Mouse (Mus musculus): Measurements from ENCODE around the gene Fig4. TPM values are rescaled to one million over a fixed set of nuclear protein-coding genes. Genes with fewer than 3 reads are reported as not detected.
A peak's percentile ranks its signal among the peaks of the same experiment; 100 is the strongest.

Gene Fig4
- total and polyA plus RNA-seq, 2 experiments from 2014 or later = 30.4 to 32.6 TPM

DNA sequence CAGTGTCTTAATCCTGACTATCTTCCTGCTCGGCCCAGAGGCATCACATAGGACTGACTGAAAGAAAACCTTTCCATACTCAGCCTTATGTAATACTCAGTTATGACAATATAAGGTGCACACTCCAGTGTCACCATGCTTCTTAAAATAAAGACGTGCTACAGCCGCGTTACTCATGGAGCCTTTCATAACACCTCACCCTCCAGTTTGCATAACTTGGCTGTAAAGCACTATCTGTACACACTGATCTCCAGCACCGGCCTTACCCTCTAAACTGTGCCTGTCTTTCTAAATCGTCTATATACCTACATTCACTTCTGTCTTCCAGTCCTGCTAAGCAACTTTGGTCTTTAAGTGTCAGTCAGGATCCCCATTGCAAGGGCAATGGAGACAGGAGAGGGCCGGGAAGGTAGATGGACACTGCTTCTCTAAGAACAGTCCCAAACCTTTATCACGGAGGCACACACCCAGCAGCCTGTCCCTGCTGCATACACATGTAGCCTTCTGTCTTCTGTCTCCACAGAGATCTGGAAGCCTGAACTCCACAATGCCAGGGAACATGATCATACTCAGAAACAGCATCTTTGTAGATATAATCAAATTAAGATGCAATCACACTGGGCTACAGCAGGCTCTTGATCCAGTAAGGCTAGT lies 53.9 kb downstream of the Fig4 start:
- TF ChIP-seq CTCF (IDR thresholded peaks at IDR 0.05; ENCODE audit: low read depth) = no peak
- H3K4me2 ChIP-seq (ENCODE audit: low read depth, low read length) = no peak overlapping the region
- H3K9me3 ChIP-seq (ENCODE audit: low read length) = no peaks in the 10 kb centered on the region
- DNase-seq (ENCODE audit: low spot score) (no peak), ATAC-seq (no peak)
- H3K36me3 ChIP-seq (ENCODE audit: insufficient read depth, low read length) = peaks cover 12% of the 10 kb centered on the region
- no peaks in the 10 kb centered on the region for H3K27me3 ChIP-seq (ENCODE audit: insufficient read depth, low read length)
- no peak overlapping the region for H3K4me3 ChIP-seq (ENCODE audit: low read length)
- H3K9ac ChIP-seq (replicated peaks; ENCODE audit: low read length) = no peak overlapping the region
- H3K27ac ChIP-seq = no peak overlapping the region
- 97% methylated on average over 8 of the region's 8 CpGs for WGBS
- no peaks in the 10 kb centered on the region for H3K4me1 ChIP-seq (ENCODE audit: insufficient read depth, low read length)

DNA sequence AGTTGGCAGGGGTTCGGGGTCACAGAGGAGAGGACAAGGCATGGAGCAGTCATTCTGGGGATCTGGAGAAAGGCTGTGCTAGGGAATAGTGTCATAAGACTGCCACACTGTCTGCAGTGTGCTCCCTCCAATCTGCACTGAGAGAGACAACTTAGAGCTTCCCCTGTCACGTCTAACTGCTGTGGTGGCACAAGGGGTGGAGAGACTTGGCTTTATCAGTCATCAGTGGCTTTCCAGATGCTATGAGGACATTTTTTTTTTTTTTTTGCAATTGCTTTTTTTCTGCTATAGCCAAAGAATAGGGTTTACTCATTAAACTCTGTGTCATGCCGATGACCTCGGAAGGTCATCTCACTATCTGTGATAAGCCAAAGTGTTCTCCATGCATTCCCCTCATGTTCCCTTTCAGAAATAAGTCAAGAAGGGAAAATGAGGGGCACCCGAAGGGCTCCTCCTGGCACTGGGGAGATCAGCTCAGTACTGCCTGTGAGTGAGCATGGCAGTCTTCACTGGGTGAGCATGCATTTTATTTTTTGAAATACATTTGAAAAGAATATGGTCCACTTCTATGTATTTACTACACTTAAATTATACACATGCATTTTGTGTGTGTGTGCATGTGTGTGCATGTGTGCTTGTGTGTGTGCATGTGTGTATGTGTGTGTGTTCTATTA lies 55.1 kb downstream of the Fig4 start:
- no peak for DNase-seq (ENCODE audit: low spot score)
- no peaks in the 10 kb centered on the region for H3K27me3 ChIP-seq (ENCODE audit: insufficient read depth, low read length)
- no peak overlapping the region for H3K4me2 ChIP-seq (ENCODE audit: low read depth, low read length)
- no peak overlapping the region for H3K27ac ChIP-seq
- H3K9me3 ChIP-seq (ENCODE audit: low read length) = no peaks in the 10 kb centered on the region
- ATAC-seq = no peak
- 91% methylated on average over 5 of the region's 5 CpGs for WGBS
- no peak overlapping the region for H3K4me3 ChIP-seq (ENCODE audit: low read length)
- H3K36me3 ChIP-seq (ENCODE audit: insufficient read depth, low read length) = peaks cover 12% of the 10 kb centered on the region
- H3K9ac ChIP-seq (replicated peaks; ENCODE audit: low read length) = no peak overlapping the region
- H3K4me1 ChIP-seq (ENCODE audit: insufficient read depth, low read length) = no peaks in the 10 kb centered on the region
- no peak for TF ChIP-seq CTCF (IDR thresholded peaks at IDR 0.05; ENCODE audit: low read depth)

DNA sequence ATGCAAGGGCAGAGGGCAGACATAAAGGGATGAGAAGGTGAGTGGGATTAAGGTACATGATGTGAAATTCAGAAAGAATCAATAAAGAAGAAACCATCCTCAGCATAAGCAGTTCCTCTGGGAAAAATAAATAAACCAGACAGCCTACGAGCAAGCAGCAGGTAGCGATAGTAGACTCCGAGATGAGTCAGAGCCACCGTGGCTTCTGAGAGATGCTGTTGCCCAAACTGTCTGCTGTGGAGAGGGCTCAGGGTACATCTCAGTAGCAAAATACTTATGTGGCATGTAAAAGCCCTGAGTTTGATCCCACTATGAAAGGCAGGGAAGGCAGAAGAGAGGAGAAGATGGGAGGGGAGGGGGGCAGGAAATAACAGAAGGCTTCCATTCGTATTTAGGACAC lies 56.9 kb downstream of the Fig4 start:
- peaks cover 6% of the 10 kb centered on the region; the same call in 1 of the 2 replicates for H3K36me3 ChIP-seq (ENCODE audit: insufficient read depth, low read length)
- H3K4me3 ChIP-seq (ENCODE audit: low read length) = no peak overlapping the region
- DNase-seq (ENCODE audit: low spot score) = no peak
- no peak overlapping the region for H3K4me2 ChIP-seq (ENCODE audit: low read depth, low read length)
- H3K4me1 ChIP-seq (ENCODE audit: insufficient read depth, low read length) = no peaks in the 10 kb centered on the region
- 55% methylated on average over 5 of the region's 5 CpGs for WGBS
- H3K27ac ChIP-seq = no peak overlapping the region
- TF ChIP-seq CTCF (IDR thresholded peaks at IDR 0.05; ENCODE audit: low read depth) = no peak
- H3K27me3 ChIP-seq (ENCODE audit: insufficient read depth, low read length) = no peaks in the 10 kb centered on the region
- no peak for ATAC-seq
- no peak overlapping the region for H3K9ac ChIP-seq (replicated peaks; ENCODE audit: low read length)
- H3K9me3 ChIP-seq (ENCODE audit: low read length) = no peaks in the 10 kb centered on the region

DNA sequence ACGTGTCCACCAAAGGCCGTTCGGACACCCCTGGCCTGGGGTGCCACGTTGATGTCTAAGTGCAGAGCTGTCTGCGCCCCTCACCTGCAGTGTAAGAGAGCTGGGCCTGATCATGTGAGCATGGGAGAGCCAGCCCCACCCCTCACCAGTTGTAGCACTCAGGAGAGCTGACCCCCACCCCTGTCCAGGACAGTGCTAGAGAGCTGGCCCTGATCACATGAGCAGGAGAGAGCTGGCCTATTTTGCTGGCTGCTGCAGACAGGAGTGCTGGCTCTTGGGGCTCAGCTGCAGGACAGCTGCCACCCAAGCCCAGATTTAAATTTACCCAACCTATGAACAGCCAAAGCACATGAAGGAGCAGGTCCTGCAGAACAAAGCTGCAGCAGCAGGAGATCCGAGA lies 57.6 kb downstream of the Fig4 start:
- no peaks in the 10 kb centered on the region for H3K4me1 ChIP-seq (ENCODE audit: insufficient read depth, low read length)
- no peak overlapping the region for H3K9ac ChIP-seq (replicated peaks; ENCODE audit: low read length)
- H3K4me3 ChIP-seq (ENCODE audit: low read length) = no peak overlapping the region
- peak; percentile 43; the same call in 1 of the 2 replicates for ATAC-seq
- no peaks in the 10 kb centered on the region for H3K9me3 ChIP-seq (ENCODE audit: low read length)
- WGBS = 80% methylated on average over 6 of the region's 6 CpGs
- no peak overlapping the region for H3K27ac ChIP-seq
- H3K36me3 ChIP-seq (ENCODE audit: insufficient read depth, low read length) = peaks cover 6% of the 10 kb centered on the region; the same call in 1 of the 2 replicates
- no peaks in the 10 kb centered on the region for H3K27me3 ChIP-seq (ENCODE audit: insufficient read depth, low read length)
- no peak for DNase-seq (ENCODE audit: low spot score)
- no peak overlapping the region for H3K4me2 ChIP-seq (ENCODE audit: low read depth, low read length)
- no peak for TF ChIP-seq CTCF (IDR thresholded peaks at IDR 0.05; ENCODE audit: low read depth)

DNA sequence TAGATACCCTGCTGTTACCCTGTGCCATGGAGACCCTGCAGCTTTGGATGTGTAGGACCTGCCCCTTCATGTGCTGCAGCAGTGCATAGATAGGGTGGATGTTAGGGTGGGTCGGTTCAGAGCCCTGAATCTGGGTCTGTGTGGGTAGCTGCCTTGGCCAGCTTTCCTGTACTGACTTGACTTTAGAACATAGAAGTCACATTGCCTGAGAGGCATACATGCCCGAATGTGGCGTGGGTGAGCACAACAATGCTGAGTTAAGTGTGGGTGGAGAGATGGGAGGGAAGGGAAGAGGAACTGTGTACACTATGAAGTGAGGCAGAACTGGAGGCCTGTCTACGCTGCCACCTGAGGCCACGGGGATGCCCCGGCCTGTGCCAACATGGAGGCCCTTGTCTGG lies 58.0 kb downstream of the Fig4 start:
- DNase-seq (ENCODE audit: low spot score) (no peak), ATAC-seq (no peak)
- TF ChIP-seq CTCF (IDR thresholded peaks at IDR 0.05; ENCODE audit: low read depth) = no peak
- no peaks in the 10 kb centered on the region for H3K27me3 ChIP-seq (ENCODE audit: insufficient read depth, low read length)
- no peak overlapping the region for H3K4me2 ChIP-seq (ENCODE audit: low read depth, low read length)
- H3K27ac ChIP-seq = no peak overlapping the region
- H3K9ac ChIP-seq (replicated peaks; ENCODE audit: low read length) = no peak overlapping the region
- 91% methylated on average over 6 of the region's 6 CpGs for WGBS
- no peaks in the 10 kb centered on the region for H3K9me3 ChIP-seq (ENCODE audit: low read length)
- H3K4me1 ChIP-seq (ENCODE audit: insufficient read depth, low read length) = no peaks in the 10 kb centered on the region
- H3K4me3 ChIP-seq (ENCODE audit: low read length) = no peak overlapping the region
- peaks cover 6% of the 10 kb centered on the region; the same call in 1 of the 2 replicates for H3K36me3 ChIP-seq (ENCODE audit: insufficient read depth, low read length)

DNA sequence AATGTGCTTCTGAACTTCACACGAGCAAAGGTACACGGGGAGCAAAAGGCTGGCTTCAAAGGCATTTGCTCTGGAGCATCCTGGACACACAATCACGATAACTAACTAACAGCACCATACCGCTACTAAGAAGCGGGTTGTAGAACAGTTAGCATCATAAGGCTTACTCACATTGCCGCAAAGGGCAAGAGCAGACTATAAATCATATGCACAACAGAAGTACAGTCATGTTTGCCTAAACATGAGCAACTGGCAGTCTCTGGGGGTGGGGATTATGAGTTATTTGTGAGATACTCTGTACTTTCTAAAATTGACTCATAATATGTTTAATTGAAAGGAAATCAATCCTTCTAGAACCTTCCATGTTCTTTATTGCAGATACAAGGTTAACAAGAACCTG lies 59.1 kb downstream of the Fig4 start:
- Histone ChIP-seq H3K36me3 (ENCODE audit: insufficient read depth, low read length) (no peaks in the 10 kb centered on the region; the same call in 1 of the 2 replicates), H3K4me1 (ENCODE audit: insufficient read depth, low read length) (no peaks in the 10 kb centered on the region), H3K27ac (no peak overlapping the region), H3K4me2 (ENCODE audit: low read depth, low read length) (no peak overlapping the region), H3K27me3 (ENCODE audit: insufficient read depth, low read length) (no peaks in the 10 kb centered on the region), H3K9ac (replicated peaks; ENCODE audit: low read length) (no peak overlapping the region), H3K4me3 (ENCODE audit: low read length) (no peak overlapping the region), H3K9me3 (ENCODE audit: low read length) (no peaks in the 10 kb centered on the region)
- ATAC-seq (no peak), DNase-seq (ENCODE audit: low spot score) (no peak)
- TF ChIP-seq CTCF (IDR thresholded peaks at IDR 0.05; ENCODE audit: low read depth) = no peak
- 93% methylated on average over 6 of the region's 6 CpGs for WGBS

Measured in hindbrain, postnatal 0 days (tissue).